Mouse (Mus musculus) T-cell, adult 2 months (primary cell): ENCODE measurements around the gene Ryr3.

Experiments used
- DNase-seq: peaks from one replicate; pipeline ENCODE4 v3.0.0; 2022; ENCODE audit warnings: low spot score

Ryr3 gene

GRCm38 (mm10) chr2:112781631-112782030 is 435.3 kb downstream of the Ryr3 start:
- DNase-seq: no peak

GRCm38 (mm10) chr2:112774762-112775161 is 442.1 kb downstream of the Ryr3 start:
- peak; percentile 50 for DNase-seq

GRCm38 (mm10) chr2:112767665-112768064 is 449.2 kb downstream of the Ryr3 start:
- DNase-seq: no peak

- peak; percentile 31 for DNase-seq
These were observed 451.9 kb downstream of the Ryr3 start for GRCm38 (mm10) chr2:112765046-112765445.

- DNase-seq: no peak
These were observed 452.6 kb downstream of the Ryr3 start for GRCm38 (mm10) chr2:112764274-112764673.

- no peak for DNase-seq
These were observed 454.9 kb downstream of the Ryr3 start for GRCm38 (mm10) chr2:112762006-112762405.

GRCm38 (mm10) chr2:112761196-112761913 is 455.5 kb downstream of the Ryr3 start:
- no peak for DNase-seq

GRCm38 (mm10) chr2:112760692-112761091 is 456.2 kb downstream of the Ryr3 start:
- DNase-seq: no peak

- no peak for DNase-seq
These were observed 457.2 kb downstream of the Ryr3 start for GRCm38 (mm10) chr2:112759678-112760077.

GRCm38 (mm10) chr2:112758732-112759131 is 458.2 kb downstream of the Ryr3 start:
- no peak for DNase-seq

GRCm38 (mm10) chr2:112753316-112753715 is 463.6 kb downstream of the Ryr3 start:
- DNase-seq: no peak

GRCm38 (mm10) chr2:112751416-112751815 is 465.5 kb downstream of the Ryr3 start:
- DNase-seq: no peak

- no peak for DNase-seq
These were observed 468.4 kb downstream of the Ryr3 start for GRCm38 (mm10) chr2:112748532-112748931.

GRCm38 (mm10) chr2:112732942-112733341 is 484.0 kb downstream of the Ryr3 start:
- no peak for DNase-seq

GRCm38 (mm10) chr2:112727842-112728241 is 489.1 kb downstream of the Ryr3 start:
- no peak for DNase-seq

- no peak for DNase-seq
These were observed 495.7 kb downstream of the Ryr3 start for GRCm38 (mm10) chr2:112721217-112721616.

GRCm38 (mm10) chr2:112720715-112721114 is 496.2 kb downstream of the Ryr3 start:
- DNase-seq: no peak

- DNase-seq: peak; percentile 58
These were observed 502.2 kb downstream of the Ryr3 start for GRCm38 (mm10) chr2:112714648-112715047.

- no peak for DNase-seq
These were observed 535.1 kb downstream of the Ryr3 start for GRCm38 (mm10) chr2:112681817-112682216.

- DNase-seq: no peak
These were observed 539.6 kb downstream of the Ryr3 start for GRCm38 (mm10) chr2:112677246-112677645.

- no peak for DNase-seq
These were observed 540.2 kb downstream of the Ryr3 start for GRCm38 (mm10) chr2:112676721-112677120.

GRCm38 (mm10) chr2:112676175-112676574 is 540.7 kb downstream of the Ryr3 start:
- no peak for DNase-seq

GRCm38 (mm10) chr2:112669461-112669860 is 547.4 kb downstream of the Ryr3 start:
- DNase-seq: no peak

- no peak for DNase-seq
These were observed 560.8 kb downstream of the Ryr3 start for GRCm38 (mm10) chr2:112656131-112656530.
